Mouse (Mus musculus) lung, postnatal 0 days (tissue): Measurements from ENCODE around the gene Gm13691. TPM values are rescaled to one million over a fixed set of nuclear protein-coding genes. Genes with fewer than 3 reads are reported as not detected.
"Not testable (repeated sequence)": the region's sequence is repeated elsewhere in the genome, so short reads cannot be mapped to it uniquely, and the experiment has no call there.

ENCODE experiments used
- ATAC-seq: fragments of 200-750 bp; cut with Nextera tagmentation; 2 replicates; pipeline ENCODE4 v1.8.0; 2017; ENCODE audit warnings: moderate library complexity
- DNase-seq: peaks from one replicate; pipeline ENCODE4 v3.0.0-alpha.2; 2016; ENCODE audit warnings: low spot score
- H3K27ac ChIP-seq: fragments of 300-500 bp; sonication (generic); 2 replicates; pipeline ENCODE4 v1.5.1; 2014; ENCODE audit warnings: antibody characterized with exemption, mild to moderate bottlenecking, low read length, mixed read lengths
- H3K27me3 ChIP-seq: fragments of 300-500 bp; sonication (generic); replicated peaks from 2 replicates; pipeline ENCODE4 v1.6.1; 2014; ENCODE audit warnings: low read length, mixed read lengths; ENCODE audit not compliant: insufficient read depth
- H3K36me3 ChIP-seq: fragments of 300-500 bp; sonication (generic); 2 replicates; pipeline ENCODE4 v1.6.1; 2014; ENCODE audit warnings: low read length, mixed read lengths; ENCODE audit not compliant: insufficient read depth
- H3K4me1 ChIP-seq: fragments of 300-500 bp; sonication (generic); 2 replicates; pipeline ENCODE4 v1.6.1; 2014; ENCODE audit warnings: antibody characterized with exemption, low read depth, low read length, mixed read lengths; ENCODE audit not compliant: insufficient read depth
- H3K4me2 ChIP-seq: fragments of 300-500 bp; sonication (generic); replicated peaks from 2 replicates; pipeline ENCODE4 v1.6.1; 2014; ENCODE audit warnings: low read depth, mild to moderate bottlenecking, low read length, moderate library complexity, mixed read lengths
- H3K4me3 ChIP-seq: fragments of 300-500 bp; sonication (generic); 2 replicates; pipeline ENCODE4 v1.5.1; 2014; ENCODE audit warnings: low read depth, low read length
- H3K9ac ChIP-seq: fragments of 300-500 bp; sonication (generic); replicated peaks from 2 replicates; pipeline ENCODE4 v1.6.1; 2014; ENCODE audit warnings: low read depth, mild to moderate bottlenecking
- H3K9me3 ChIP-seq: fragments of 300-500 bp; sonication (generic); 2 replicates; pipeline ENCODE4 v1.6.1; 2016; ENCODE audit warnings: low read length, mixed read lengths
- CTCF ChIP-seq: IDR thresholded peaks from 2 replicates; pipeline ENCODE4 v1.5.1; 2016; ENCODE audit warnings: antibody characterized with exemption, mild to moderate bottlenecking
- EP300 ChIP-seq: IDR thresholded peaks from 2 replicates; pipeline ENCODE4 v1.6.1; 2016; ENCODE audit warnings: antibody characterized with exemption, mild to moderate bottlenecking, control low read depth
- WGBS: fragments of 180-500 bp; shearing (Covaris S2); extraction: QIAGEN DNeasy Blood & Tissue Kit; methylation state at CpG from one replicate; pipeline ENCODE4 v1.1.7; 2014; 5-methylcytosine and 5-hydroxymethylcytosine counted together
- polyA plus RNA-seq: library from polyadenylated mRNA; unstranded; fragments of >200 nt; fragmentation: Nextera tagmentation; extraction: Ambion mirVana; gene quantifications from 2 replicates; pipeline ENCODE4 v1.2.1, GENCODE M21; 2015

The Gm13691 gene
- polyA plus RNA-seq, 1 experiment from 2014 or later: not detected

- ATAC-seq: no peak
- Histone ChIP-seq H3K9me3 (no peaks in the 10 kb centered on the region), H3K27me3 (no peaks in the 10 kb centered on the region), H3K27ac (no peak overlapping the region), H3K36me3 (no peaks in the 10 kb centered on the region), H3K4me1 (no peaks in the 10 kb centered on the region), H3K4me2 (no peak overlapping the region), H3K9ac (no peak overlapping the region), H3K4me3 (no peak overlapping the region)
- DNase-seq: no peak
- TF ChIP-seq CTCF: no peak
- no peak for TF ChIP-seq EP300
- 94% methylated on average over 2 of the region's 2 CpGs for WGBS
These were observed 42.2 kb downstream of the Gm13691 start for GRCm38 (mm10) chr2:84032505-84032904.

GRCm38 (mm10) chr2:84035997-84036396 is 45.6 kb downstream of the Gm13691 start:
- 76% methylated on average over 4 of the region's 4 CpGs for WGBS
- TF ChIP-seq EP300 (no peak), CTCF (no peak)
- no peak for ATAC-seq
- Histone ChIP-seq H3K4me3 (no peak overlapping the region), H3K4me1 (no peaks in the 10 kb centered on the region), H3K9me3 (no peaks in the 10 kb centered on the region), H3K36me3 (no peaks in the 10 kb centered on the region), H3K27me3 (no peaks in the 10 kb centered on the region), H3K4me2 (no peak overlapping the region), H3K9ac (no peak overlapping the region), H3K27ac (no peak overlapping the region)
- DNase-seq: no peak

- no peaks in the 10 kb centered on the region for H3K4me1 ChIP-seq
- no peak overlapping the region for H3K27ac ChIP-seq
- no peak overlapping the region for H3K4me2 ChIP-seq
- DNase-seq: peak; percentile 78
- WGBS: under 1% methylated on average over 4 of the region's 4 CpGs
- no peaks in the 10 kb centered on the region for H3K9me3 ChIP-seq
- no peaks in the 10 kb centered on the region for H3K36me3 ChIP-seq
- H3K9ac ChIP-seq: no peak overlapping the region
- H3K27me3 ChIP-seq: no peaks in the 10 kb centered on the region
- no peak for TF ChIP-seq EP300
- TF ChIP-seq CTCF: peak; percentile 68
- H3K4me3 ChIP-seq: no peak overlapping the region
- peak; percentile 73 for ATAC-seq
These were observed 47.0 kb downstream of the Gm13691 start for GRCm38 (mm10) chr2:84037304-84037703.

- H3K4me2 ChIP-seq, H3K36me3 ChIP-seq, H3K27me3 ChIP-seq, DNase-seq, H3K9ac ChIP-seq, ATAC-seq, H3K4me1 ChIP-seq, H3K27ac ChIP-seq, H3K4me3 ChIP-seq, H3K9me3 ChIP-seq: not testable (repeated sequence)
- 76% methylated on average over 1 of the region's 1 CpGs for WGBS
These were observed 47.6 kb downstream of the Gm13691 start for GRCm38 (mm10) chr2:84037943-84038342.

GRCm38 (mm10) chr2:84039277-84039676 is 48.9 kb downstream of the Gm13691 start:
- 30% methylated on average over 6 of the region's 6 CpGs for WGBS
- peak; percentile 62 for ATAC-seq
- no peak overlapping the region for H3K9ac ChIP-seq
- TF ChIP-seq CTCF: no peak
- TF ChIP-seq EP300: peak; percentile 95
- peak; percentile 54 for DNase-seq
- H3K4me3 ChIP-seq: no peak overlapping the region
- no peaks in the 10 kb centered on the region for H3K27me3 ChIP-seq
- no peaks in the 10 kb centered on the region for H3K4me1 ChIP-seq
- no peaks in the 10 kb centered on the region for H3K36me3 ChIP-seq
- peak overlapping the region; percentile 38; the same call in 1 of the 2 replicates for H3K27ac ChIP-seq
- no peaks in the 10 kb centered on the region for H3K9me3 ChIP-seq
- no peak overlapping the region for H3K4me2 ChIP-seq

Other genes starting within 250 kb of the Gm13691 start
- gene Fam171b, start 177.9 kb upstream of the Gm13691 start, polyA plus RNA-seq: 0.26 and 0.29 TPM in 2 replicates
- gene Zswim2, start 49.3 kb upstream of the Gm13691 start, polyA plus RNA-seq: 0.17 and 0.38 TPM in 2 replicates
- gene Gm13698, start 34.9 kb upstream of the Gm13691 start, polyA plus RNA-seq: not detected in 2 replicates
- not detected in 2 replicates for gene Gm13693, start 29.1 kb upstream of the Gm13691 start, polyA plus RNA-seq
- not detected in 2 replicates for gene Gm13695, start 23.2 kb upstream of the Gm13691 start, polyA plus RNA-seq
- not detected in 2 replicates for gene Gm13696, start 17.4 kb upstream of the Gm13691 start, polyA plus RNA-seq
- gene Gm13694, start 11.6 kb upstream of the Gm13691 start, polyA plus RNA-seq: not detected in 2 replicates
- not detected in 2 replicates for gene Gm13697, start 5.8 kb upstream of the Gm13691 start, polyA plus RNA-seq